Mouse (Mus musculus) thymus, adult 18-20 months (tissue): ENCODE measurements around the gene Srbd1.
A peak's percentile ranks its signal among the peaks of the same experiment; 100 is the strongest.

ENCODE experiments used
- DNase-seq, 2 experiments: peaks; one replicate each; pipeline ENCODE4 v3.0.0; 2022; ENCODE audit warnings: mixed read lengths in 2 of 2

Srbd1 gene

DNA sequence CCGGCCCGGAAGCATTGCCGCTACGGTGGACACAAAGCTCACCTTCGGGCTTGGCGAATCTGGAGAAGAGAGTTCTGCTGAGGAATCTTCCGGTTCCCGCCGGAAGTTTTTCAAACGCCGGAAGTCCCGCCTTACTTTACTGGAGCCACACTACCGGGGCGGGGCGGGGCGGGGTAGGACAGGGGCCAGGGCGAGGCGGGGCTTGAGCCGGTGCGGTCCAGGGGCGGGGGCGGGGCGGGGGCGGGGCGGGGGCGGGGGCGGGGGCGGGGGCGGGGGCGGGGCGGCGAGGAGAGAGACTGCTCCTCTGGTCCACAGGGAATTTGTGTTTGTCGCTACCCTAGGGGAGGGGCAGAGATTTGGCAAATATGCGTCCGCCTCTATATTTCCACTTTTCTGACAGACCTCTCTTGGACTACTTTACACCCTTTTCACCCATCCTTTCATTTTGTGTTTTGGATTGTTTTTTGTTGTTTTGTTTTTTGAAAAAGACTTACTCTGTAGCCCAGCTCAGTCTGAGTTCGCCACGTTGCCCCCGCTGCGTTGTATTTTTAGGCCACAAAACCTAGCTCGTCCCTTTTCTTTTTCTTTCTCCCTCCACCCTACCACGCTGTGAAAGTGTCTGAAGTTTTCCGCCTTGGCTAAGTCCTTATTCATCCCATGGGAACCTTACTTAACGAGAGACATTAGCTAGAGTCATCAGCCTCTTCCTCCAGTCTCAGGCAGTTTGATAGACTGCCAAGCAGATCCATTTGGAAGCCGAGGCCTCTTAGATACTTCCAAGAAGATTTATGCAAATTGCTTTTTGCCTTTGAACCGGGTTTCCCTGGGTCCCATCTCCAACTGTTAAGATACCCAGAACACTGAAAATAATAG, at the start of gene Srbd1:
TSS of gene Srbd1 (minus strand) at position 97 of the 873 bp plus-strand sequence.
- DNase-seq: peak; percentile 72 to 82

GRCm38 (mm10) chr17:86193979-86194378, 49.0 kb upstream of the Srbd1 start:
- no peak for DNase-seq

DNA sequence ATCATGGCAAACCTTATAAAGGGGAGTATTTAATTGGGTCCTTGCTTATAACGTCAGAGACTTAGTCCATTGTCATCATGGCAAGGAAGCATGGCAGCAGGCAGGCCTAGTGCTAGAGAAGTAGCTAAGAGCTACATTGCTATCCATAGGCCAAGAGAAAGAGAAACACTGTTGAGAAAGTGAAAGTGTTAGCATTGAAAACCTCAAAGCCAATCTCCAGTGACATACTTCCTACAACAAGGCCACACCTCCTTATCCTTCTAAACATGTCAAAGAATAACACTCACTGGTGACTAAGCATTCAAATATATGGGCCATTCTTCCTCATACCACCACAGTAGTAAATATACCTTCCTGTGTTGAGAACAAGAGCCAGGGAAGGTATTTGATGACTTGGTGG, 42.8 kb upstream of the Srbd1 start:
- no peak for DNase-seq

GRCm38 (mm10) chr17:86185584-86185983, 40.6 kb upstream of the Srbd1 start:
- DNase-seq: no peak

GRCm38 (mm10) chr17:86184552-86185209, 39.7 kb upstream of the Srbd1 start:
- no peak for DNase-seq

DNA sequence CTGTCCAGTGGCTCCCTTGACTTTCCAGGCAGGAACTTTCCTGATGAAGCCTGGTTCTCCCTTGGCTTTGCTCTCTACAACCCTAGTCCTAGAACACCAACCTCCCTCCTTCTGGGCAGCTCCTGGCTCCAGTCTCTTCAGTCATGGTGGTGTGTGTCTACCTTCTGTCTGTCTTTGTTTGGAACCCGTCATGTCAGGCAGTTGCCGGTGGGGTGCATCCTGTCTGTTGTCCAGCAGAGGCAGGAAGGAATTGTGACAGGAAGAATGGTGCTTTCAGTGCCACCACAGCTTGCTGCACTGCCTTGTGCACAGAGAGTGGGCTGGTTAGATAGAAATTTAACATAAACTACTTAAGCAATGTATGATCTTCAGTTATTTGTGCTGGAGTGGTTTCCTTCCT, 38.8 kb upstream of the Srbd1 start:
- DNase-seq: no peak

GRCm38 (mm10) chr17:86176722-86177121, 31.7 kb upstream of the Srbd1 start:
- DNase-seq: no peak

DNA sequence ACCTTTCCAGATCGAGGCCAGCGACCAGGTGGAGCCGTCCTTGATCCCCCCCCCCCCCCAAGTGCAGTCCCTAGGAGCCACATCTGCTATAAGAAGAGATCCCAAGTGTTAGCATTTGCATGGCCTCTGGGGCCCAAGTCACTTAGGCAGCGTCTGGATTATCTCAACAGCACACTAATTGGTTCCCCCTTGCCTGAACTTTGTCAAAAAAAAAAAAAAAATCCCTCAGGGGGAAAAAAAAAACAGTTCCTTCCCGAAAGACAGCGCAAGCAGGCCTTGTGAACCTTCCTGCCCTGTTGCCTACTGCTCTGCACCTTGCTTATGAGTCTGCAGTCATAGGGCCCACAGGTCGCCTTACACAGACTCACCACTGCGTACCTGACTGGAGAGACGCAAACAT, 30.5 kb upstream of the Srbd1 start:
- no peak for DNase-seq

DNA sequence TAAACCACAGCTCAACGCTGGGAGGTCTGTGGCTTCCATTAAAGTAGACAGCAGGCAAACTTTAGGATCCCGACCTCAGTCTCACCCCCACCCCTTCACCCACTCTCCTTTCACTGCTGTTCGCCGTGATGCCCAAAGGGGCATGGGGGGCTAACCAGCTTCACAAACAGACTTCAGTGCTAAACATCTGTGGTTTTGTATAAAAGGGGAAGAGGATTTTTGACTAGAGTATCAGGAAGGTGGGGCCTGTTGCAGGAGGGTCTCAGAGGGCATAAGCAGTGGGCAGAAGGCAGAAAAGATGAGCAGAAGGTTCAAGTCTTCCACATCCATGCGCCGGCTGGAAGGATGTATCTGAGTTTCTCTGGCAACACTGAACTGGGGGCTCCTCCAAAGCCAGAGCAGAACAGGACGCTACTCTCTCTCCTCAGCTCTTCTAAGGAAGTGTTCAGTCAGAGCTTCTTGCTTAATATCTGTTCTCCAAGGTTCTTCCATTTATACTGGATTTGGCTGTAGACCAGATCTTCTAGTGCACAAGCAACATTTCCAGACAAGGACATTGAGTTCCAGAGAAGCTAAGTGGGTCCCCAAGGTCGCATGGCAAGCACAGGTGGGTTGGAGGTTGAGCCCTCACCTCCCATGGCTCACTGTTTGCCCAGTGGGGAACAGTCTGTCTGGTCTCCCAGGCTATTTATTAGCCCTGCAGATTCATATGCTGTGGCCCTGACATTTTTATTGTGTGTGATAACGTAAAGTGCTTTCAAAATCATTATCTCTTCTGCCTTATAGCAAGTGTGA, 25.4 kb upstream of the Srbd1 start:
- DNase-seq: no peak

GRCm38 (mm10) chr17:86169092-86169491, 24.1 kb upstream of the Srbd1 start:
- no peak for DNase-seq

DNA sequence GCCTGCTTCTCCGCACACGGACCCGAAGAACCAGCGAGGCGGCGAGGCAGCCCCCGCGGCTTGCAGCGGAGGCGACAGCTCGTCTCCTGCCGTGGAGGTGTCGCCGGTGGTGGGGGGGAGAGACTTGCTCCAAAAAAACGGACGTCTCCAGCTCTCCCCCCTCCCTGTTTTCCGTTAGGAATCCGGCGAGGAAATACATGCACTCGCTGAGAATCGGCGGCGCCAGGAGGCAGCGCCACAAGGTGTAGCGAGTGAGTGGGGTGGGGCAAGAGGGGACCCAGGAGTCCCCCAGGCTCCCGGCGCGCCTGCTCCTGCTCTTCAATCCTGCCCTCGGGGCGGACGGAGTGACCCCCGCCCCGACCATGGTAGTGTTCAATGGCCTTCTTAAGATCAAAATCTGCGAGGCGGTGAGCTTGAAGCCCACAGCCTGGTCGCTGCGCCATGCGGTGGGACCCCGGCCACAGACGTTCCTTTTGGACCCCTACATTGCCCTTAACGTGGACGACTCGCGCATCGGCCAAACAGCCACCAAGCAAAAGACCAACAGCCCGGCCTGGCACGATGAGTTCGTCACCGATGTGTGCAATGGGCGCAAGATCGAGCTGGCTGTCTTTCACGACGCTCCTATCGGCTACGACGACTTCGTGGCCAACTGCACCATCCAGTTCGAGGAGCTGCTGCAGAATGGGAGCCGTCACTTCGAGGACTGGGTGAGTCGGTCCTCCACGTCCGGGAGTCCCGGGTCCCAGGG, 23.4 kb upstream of the Srbd1 start:
- DNase-seq: peak; percentile 27 to 30

GRCm38 (mm10) chr17:86167320-86168230, 22.6 kb upstream of the Srbd1 start, which contains the start of gene Prkce:
Prkce (plus strand) TSS chr17:86167785.
- DNase-seq: peak; percentile 66 to 74

DNA sequence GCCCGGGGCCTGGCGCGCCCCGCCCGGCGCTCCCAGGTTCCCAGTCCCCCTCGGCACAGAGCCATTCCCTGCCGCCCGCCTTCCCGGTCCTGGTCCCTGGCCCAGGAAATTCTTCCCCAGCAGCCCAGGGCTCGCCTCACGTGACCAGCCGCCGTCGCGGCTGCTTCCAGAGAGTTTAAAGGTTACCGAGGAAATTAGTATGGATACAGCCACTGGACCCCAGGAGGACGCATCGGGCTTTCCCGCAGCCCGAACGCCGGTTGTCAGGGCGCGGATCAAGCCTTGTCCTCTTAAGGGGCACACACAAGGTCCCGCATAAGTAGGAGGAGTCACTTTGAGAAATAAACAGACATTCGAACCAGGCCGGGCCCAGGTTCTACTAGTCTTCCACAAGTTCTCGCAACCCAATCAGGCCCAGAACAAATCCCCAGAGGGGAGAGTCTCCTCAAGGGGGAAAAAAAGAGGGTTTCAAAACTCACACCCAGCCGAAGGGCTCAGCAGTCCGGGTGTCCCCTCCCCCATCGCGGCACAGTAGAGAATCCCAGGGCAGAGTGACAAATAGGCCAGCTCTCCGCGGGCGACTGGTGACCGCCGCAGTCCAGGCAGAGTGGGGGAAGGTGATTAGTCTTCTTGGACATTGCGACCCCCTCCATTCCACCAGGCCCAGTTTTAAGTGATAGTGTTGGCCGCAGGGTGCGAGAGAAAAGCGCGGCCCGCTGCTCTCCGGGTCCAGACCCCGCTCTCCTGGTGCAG, 21.8 kb upstream of the Srbd1 start:
- peak; percentile 34 to 49 for DNase-seq

GRCm38 (mm10) chr17:86166051-86166566, 21.1 kb upstream of the Srbd1 start:
- DNase-seq: no peak

GRCm38 (mm10) chr17:86164416-86164815, 19.4 kb upstream of the Srbd1 start:
- no peak for DNase-seq

GRCm38 (mm10) chr17:86162672-86163071, 17.7 kb upstream of the Srbd1 start:
- no peak for DNase-seq

- no peak for DNase-seq
These were observed 12.0 kb upstream of the Srbd1 start for GRCm38 (mm10) chr17:86156999-86157398.

- DNase-seq: no peak
These were observed 5.9 kb upstream of the Srbd1 start for GRCm38 (mm10) chr17:86150867-86151348.

GRCm38 (mm10) chr17:86149726-86150125, 4.8 kb upstream of the Srbd1 start:
- no peak for DNase-seq

DNA sequence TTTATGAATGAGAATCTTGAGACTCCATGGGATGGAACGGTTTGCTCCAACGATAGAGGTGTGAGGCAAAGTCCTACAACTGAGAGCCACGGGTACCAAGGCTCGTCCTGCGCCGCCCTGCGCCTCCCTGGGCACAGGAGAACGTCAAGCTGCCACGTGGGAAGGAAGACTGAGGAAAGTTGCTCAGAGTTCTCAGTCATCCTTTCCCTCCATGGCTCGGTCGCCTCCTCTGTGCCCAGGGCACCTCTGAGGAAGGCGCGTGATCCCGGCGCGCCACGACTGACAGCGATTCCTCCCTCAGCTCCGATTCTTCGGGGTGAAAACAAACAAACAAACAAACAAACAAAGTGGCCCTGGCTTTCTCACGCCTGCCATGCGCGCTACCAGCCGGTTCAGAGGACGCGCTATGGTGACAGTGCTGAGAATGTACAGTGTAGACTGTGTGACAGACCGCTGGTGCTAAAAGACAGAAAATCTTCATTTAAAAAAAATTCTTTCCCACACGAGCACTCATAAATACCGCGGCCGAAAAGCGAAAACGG, 367 bp downstream of the Srbd1 start:
- DNase-seq: peak in 1 of 2 experiments; percentile 11
